ENCODE assay signal across 8 mouse cellular contexts in genomic region chr13:110902994-110903644, GRCm38 (mm10).
A peak's percentile ranks its signal among the peaks of the same experiment; 100 is the strongest.
DNase-seq lines count a peak whose midpoint lies in the region; ATAC-seq and TF ChIP-seq lines count a peak whose summit lies in the region.

No protein-coding gene starts in this region.

- H3K9ac ChIP-seq in hindbrain, postnatal 0 days (replicated peaks; ENCODE audit: low read length), result no peak overlapping the region
- H3K9ac ChIP-seq in neural tube, embryonic 15.5 days (replicated peaks), result no peak overlapping the region

- intact Hi-C loops in left cerebral cortex, postnatal 4 days (cut with DNase I), result no loop called here

- no peak for TF ChIP-seq CTCF in thymus, adult 2 months (IDR thresholded peaks at IDR 0.05; ENCODE audit: borderline replicate concordance, control insufficient read depth, extremely low read depth, insufficient read depth, low read length, poor library complexity)
- TF ChIP-seq CTCF in hindbrain, postnatal 0 days (IDR thresholded peaks at IDR 0.05; ENCODE audit: low read depth), result no peak

- H3K4me1 ChIP-seq in thymus, adult 2 months (replicated peaks; ENCODE audit: control insufficient read depth, insufficient read depth, low read length), result 0 out of 2 replicates have a peak, but pooled peaks cover 2% of the 10 kb centered on the region
- H3K4me1 ChIP-seq in hindbrain, postnatal 0 days (ENCODE audit: insufficient read depth, low read length), result no peaks in the 10 kb centered on the region
- H3K4me1 ChIP-seq in neural tube, embryonic 15.5 days, result 0 out of 2 replicates have a peak, but pooled peaks cover 4% of the 10 kb centered on the region

- TF ChIP-seq POLR2A in thymus, adult 2 months (IDR thresholded peaks at IDR 0.05; ENCODE audit: control insufficient read depth, extremely low read depth, insufficient read depth, low read length, poor library complexity), result no peak

- H3K27me3 ChIP-seq in thymus, adult 2 months (ENCODE audit: control insufficient read depth, insufficient read depth, low read length), result no peaks in the 10 kb centered on the region
- no peaks in the 10 kb centered on the region for H3K27me3 ChIP-seq in hindbrain, postnatal 0 days (ENCODE audit: insufficient read depth, low read length)
- no peaks in the 10 kb centered on the region for H3K27me3 ChIP-seq in neural tube, embryonic 15.5 days (replicated peaks)

- no peak for ATAC-seq in hindbrain, postnatal 0 days
- peak; percentile 37; the same call in 1 of the 2 replicates for ATAC-seq in megakaryocyte-erythroid progenitor cell, adult 5-6 weeks (replicated peaks; ENCODE audit: low FRiP score, low TSS enrichment, poor library complexity, severe bottlenecking)
- no peak for ATAC-seq in neural tube, embryonic 15.5 days (ENCODE audit: low FRiP score)

- DNase-seq in thymus, adult 2 months, result peak; percentile 5
- no peak for DNase-seq in thymus, postnatal 0 days (ENCODE audit: low spot score)
- DNase-seq in gastrocnemius, adult 18-20 months (ENCODE audit: low spot score), result peak; percentile 83
- DNase-seq in hindbrain, postnatal 0 days (ENCODE audit: low spot score), result peak; percentile 69
- DNase-seq in left cerebral cortex, postnatal 4 days, result peak; percentile 75
- peak; percentile 47 for DNase-seq in testis, postnatal 14 days (ENCODE audit: low spot score)

- H3K4me2 ChIP-seq in hindbrain, postnatal 0 days (ENCODE audit: low read depth, low read length), result no peak overlapping the region
- H3K4me2 ChIP-seq in neural tube, embryonic 15.5 days, result no peak overlapping the region

- no peaks in the 10 kb centered on the region for H3K9me3 ChIP-seq in hindbrain, postnatal 0 days (ENCODE audit: low read length)
- no peaks in the 10 kb centered on the region for H3K9me3 ChIP-seq in neural tube, embryonic 15.5 days (replicated peaks)

- H3K27ac ChIP-seq in thymus, adult 2 months (ENCODE audit: control insufficient read depth, insufficient read depth, low read length), result no peak overlapping the region
- H3K27ac ChIP-seq in hindbrain, postnatal 0 days, result no peak overlapping the region
- H3K27ac ChIP-seq in neural tube, embryonic 15.5 days (replicated peaks), result no peak overlapping the region

- H3K36me3 ChIP-seq in thymus, adult 2 months (ENCODE audit: control insufficient read depth, insufficient read depth, low read length), result no peaks in the 10 kb centered on the region
- H3K36me3 ChIP-seq in hindbrain, postnatal 0 days (ENCODE audit: insufficient read depth, low read length), result no peaks in the 10 kb centered on the region
- H3K36me3 ChIP-seq in neural tube, embryonic 15.5 days, result no peaks in the 10 kb centered on the region

- WGBS in thymus, adult 2 months, result 27% methylated on average over 7 of the region's 7 CpGs
- 53% methylated on average over 7 of the region's 7 CpGs for WGBS in hindbrain, postnatal 0 days
- WGBS in neural tube, embryonic 15.5 days, result 73% methylated on average over 7 of the region's 7 CpGs

- no peak overlapping the region for H3K4me3 ChIP-seq in thymus, adult 2 months (ENCODE audit: control insufficient read depth, insufficient read depth, low read length)
- H3K4me3 ChIP-seq in hindbrain, postnatal 0 days (ENCODE audit: low read length), result no peak overlapping the region
- no peak overlapping the region for H3K4me3 ChIP-seq in neural tube, embryonic 15.5 days (replicated peaks)
